ENCODE assay signal across 22 mouse cellular contexts in genomic region chr14:75859619-75860018, GRCm38 (mm10). TPM values are rescaled to one million over a fixed set of nuclear protein-coding genes. Genes with fewer than 3 reads are reported as not detected.
A peak's percentile ranks its signal among the peaks of the same experiment; 100 is the strongest.
DNase-seq lines count a peak whose midpoint lies in the region; ATAC-seq and TF ChIP-seq lines count a peak whose summit lies in the region.
"Had no signal": no experiment of that assay in that cellular context is flagged by ENCODE, and none has a peak within 500 bp of the region (broad histone marks: within the 10 kb centered on the region; RNA-seq: fewer than 3 reads in every experiment).

No protein-coding gene starts in this region.

- H3K36me3 ChIP-seq in kidney, adult 2 months (ENCODE audit: control insufficient read depth, insufficient read depth, low read length) = no peaks in the 10 kb centered on the region
- no peaks in the 10 kb centered on the region for H3K36me3 ChIP-seq in lung, postnatal 0 days (ENCODE audit: insufficient read depth, low read length)
- no peaks in the 10 kb centered on the region; the same call in 1 of the 2 replicates for H3K36me3 ChIP-seq in forebrain, embryonic 14.5 days (ENCODE audit: control insufficient read depth, insufficient read depth, low read length)
- H3K36me3 ChIP-seq: forebrain, embryonic 15.5 days had no signal

- H3K9ac ChIP-seq in lung, postnatal 0 days (replicated peaks; ENCODE audit: low read depth) = no peak overlapping the region
- no peak overlapping the region for H3K9ac ChIP-seq in forebrain, embryonic 14.5 days (ENCODE audit: low read length)
- H3K9ac ChIP-seq: forebrain, embryonic 15.5 days; hindbrain, embryonic 14.5 days had no signal

- ATAC-seq in lung, postnatal 0 days = no peak
- ATAC-seq in forebrain, embryonic 14.5 days = no peak
- no peak for ATAC-seq in activated CD4-positive, CD25-positive, alpha-beta regulatory T cell, adult 4 months
- ATAC-seq: forebrain, embryonic 15.5 days; hindbrain, postnatal 0 days; inflammation-experienced regulatory T-cells, adult 6 months had no signal

- no peak overlapping the region for H3K4me2 ChIP-seq in lung, postnatal 0 days (replicated peaks; ENCODE audit: low read depth, low read length)
- H3K4me2 ChIP-seq in forebrain, embryonic 14.5 days (ENCODE audit: low read length) = no peak overlapping the region
- H3K4me2 ChIP-seq: forebrain, embryonic 15.5 days; heart, embryonic 11.5 days; hindbrain, embryonic 14.5 days had no signal

- no peak for TF ChIP-seq EP300 in lung, postnatal 0 days (IDR thresholded peaks at IDR 0.05)

- peaks cover 5% of the 10 kb centered on the region for H3K4me1 ChIP-seq in kidney, adult 2 months (ENCODE audit: control insufficient read depth, insufficient read depth, low read length)
- H3K4me1 ChIP-seq in lung, postnatal 0 days (ENCODE audit: insufficient read depth, low read depth, low read length) = peaks cover 6% of the 10 kb centered on the region; the same call in 1 of the 2 replicates
- H3K4me1 ChIP-seq in forebrain, embryonic 14.5 days (ENCODE audit: control insufficient read depth, insufficient read depth, low read length) = peaks cover 8% of the 10 kb centered on the region

- no peaks in the 10 kb centered on the region for H3K27me3 ChIP-seq in kidney, adult 2 months (replicated peaks; ENCODE audit: control insufficient read depth, insufficient read depth, low read length)
- no peaks in the 10 kb centered on the region for H3K27me3 ChIP-seq in lung, postnatal 0 days (replicated peaks; ENCODE audit: insufficient read depth, low read length)
- H3K27me3 ChIP-seq in forebrain, embryonic 14.5 days (replicated peaks; ENCODE audit: control insufficient read depth, insufficient read depth, low read length) = no peaks in the 10 kb centered on the region
- H3K27me3 ChIP-seq: forebrain, embryonic 15.5 days had no signal

- no peak for DNase-seq in gastrocnemius, adult 2 months
- DNase-seq in gastrocnemius, postnatal 25 days = no peak
- no peak for DNase-seq in kidney, adult 2 months
- DNase-seq in kidney, adult 18-20 months = no peak
- DNase-seq in lung, postnatal 0 days (ENCODE audit: low spot score) = no peak
- no peak for DNase-seq in lung, postnatal 10 days
- DNase-seq in forebrain, embryonic 14.5 days (ENCODE audit: low spot score) = no peak
- DNase-seq: adrenal gland, adult 8-10 months; adrenal gland, postnatal 25 days; cerebellum, adult 18-20 months; cerebellum, adult 9-10 months; cerebellum, postnatal 14 days; gastrocnemius, postnatal 10 days; heart, adult 11 months; heart, postnatal 14 days; heart, postnatal 4 days had no signal

- peaks cover 5% of the 10 kb centered on the region; the same call in 1 of the 2 replicates for H3K9me3 ChIP-seq in lung, postnatal 0 days (ENCODE audit: low read length)
- H3K9me3 ChIP-seq in forebrain, embryonic 14.5 days (replicated peaks; ENCODE audit: control insufficient read depth, low read length) = no peaks in the 10 kb centered on the region
- H3K9me3 ChIP-seq: forebrain, embryonic 15.5 days had no signal

- 88% methylated on average over 2 of the region's 2 CpGs for WGBS in kidney, adult 2 months
- 80% methylated on average over 2 of the region's 2 CpGs for WGBS in lung, postnatal 0 days
- WGBS in forebrain, embryonic 14.5 days = 80% methylated on average over 2 of the region's 2 CpGs

- no peak overlapping the region for H3K4me3 ChIP-seq in gastrocnemius, adult 2 months
- H3K4me3 ChIP-seq in kidney, adult 2 months (ENCODE audit: insufficient read depth, low read depth, low read length) = no peak overlapping the region
- H3K4me3 ChIP-seq in lung, postnatal 0 days (ENCODE audit: low read depth, low read length) = no peak overlapping the region
- no peak overlapping the region for H3K4me3 ChIP-seq in forebrain, embryonic 14.5 days (ENCODE audit: low read depth, low read length)
- H3K4me3 ChIP-seq: forebrain, embryonic 15.5 days had no signal

- intact Hi-C loops in gastrocnemius, adult 2 months (cut with DNase I) = no loop called here

- no peak for TF ChIP-seq POLR2A in kidney, adult 2 months (IDR thresholded peaks at IDR 0.05; ENCODE audit: low read depth, low read length)

- peak; percentile 6; the same call in 1 of the 2 replicates for TF ChIP-seq CTCF in gastrocnemius, adult 2 months (IDR thresholded peaks at IDR 0.05)
- TF ChIP-seq CTCF in kidney, adult 2 months (conservative IDR thresholded peaks at IDR 0.05; ENCODE audit: insufficient read depth, insufficient read length, low read depth, low read length) = 0 out of 2 replicates have a peak, but pooled peaks have one; percentile 15
- TF ChIP-seq CTCF in lung, postnatal 0 days (IDR thresholded peaks at IDR 0.05) = peak; percentile 17; the same call in 1 of the 2 replicates

- H3K27ac ChIP-seq in gastrocnemius, adult 2 months = no peak overlapping the region
- H3K27ac ChIP-seq in kidney, adult 2 months (ENCODE audit: insufficient read depth, low read depth, low read length) = no peak overlapping the region
- H3K27ac ChIP-seq in lung, postnatal 0 days (ENCODE audit: low read length) = no peak overlapping the region
- H3K27ac ChIP-seq in forebrain, embryonic 14.5 days (ENCODE audit: low read depth, low read length) = no peak overlapping the region
- H3K27ac ChIP-seq: forebrain, embryonic 15.5 days; hindbrain, embryonic 14.5 days; hindbrain, postnatal 0 days had no signal

RNA-seq across cellular contexts. Expression of gene Tpt1, which starts 14.7 kb away (rescaled TPM):
- total RNA-seq in gastrocnemius, adult 2 months (2021) = 1,000 to 10,000 TPM; 3,630 to 4,350 TPM
- 1,000 to 10,000 TPM; 2,961 to 2,964 TPM for total RNA-seq in gastrocnemius, postnatal 25 days (2021)
- 1,266 and 1,401 TPM in 2 replicates for polyA plus RNA-seq in kidney, adult 2 months (2012; rRNA removed)
- polyA plus RNA-seq in lung, postnatal 0 days (2015; fragmentation: Nextera tagmentation; extraction: Ambion mirVana) = 1,257 and 1,264 TPM in 2 replicates
- 979 and 1,156 TPM in 2 replicates for polyA plus RNA-seq in forebrain, embryonic 14.5 days (2014; fragmentation: Nextera tagmentation; extraction: Ambion mirVana)
- polyA plus RNA-seq in activated CD4-positive, CD25-positive, alpha-beta regulatory T cell, adult 4 months (2017; shearing (Covaris generic)) = 1,000 to 10,000 TPM; 1,760 to 1,971 TPM
